Mouse (Mus musculus): Measurements from ENCODE around the gene Tgfbr3. TPM values are rescaled to one million over a fixed set of nuclear protein-coding genes. Genes with fewer than 3 reads are reported as not detected.

Gene Tgfbr3
- polyA plus RNA-seq, 1 experiment from 2014 or later: 14.9 TPM

DNA sequence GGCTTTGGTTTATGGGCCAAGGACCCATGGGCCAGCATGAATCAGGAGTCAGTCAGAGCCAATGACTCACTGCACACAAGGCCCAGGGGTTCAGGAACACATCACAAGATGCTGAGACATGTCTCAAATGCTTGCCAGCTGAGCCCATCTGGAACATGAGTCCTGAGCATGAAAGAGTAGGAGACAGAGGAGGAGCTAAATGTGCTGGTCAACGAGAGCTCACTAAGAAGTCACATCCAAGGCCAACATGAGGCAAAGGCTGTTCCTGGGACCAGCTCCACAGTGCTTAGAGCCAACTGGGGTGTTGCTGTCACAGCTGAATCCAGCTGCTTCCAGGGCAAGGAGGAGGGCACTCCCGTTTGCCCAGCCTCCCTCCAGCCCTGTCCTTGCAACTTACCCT lies 202.1 kb downstream of the Tgfbr3 start:
- no peaks in the 10 kb centered on the region for H3K9me3 ChIP-seq (ENCODE audit: control insufficient read depth, low read length)
- H3K9ac ChIP-seq (ENCODE audit: low read depth, low read length): no peak overlapping the region
- peaks cover 17% of the 10 kb centered on the region for H3K4me1 ChIP-seq (ENCODE audit: control insufficient read depth, insufficient read depth, low read length)
- H3K27ac ChIP-seq (ENCODE audit: low read length): peak overlapping the region; percentile 83
- no peaks in the 10 kb centered on the region for H3K27me3 ChIP-seq (replicated peaks; ENCODE audit: control insufficient read depth, insufficient read depth, low read length)
- H3K4me3 ChIP-seq (ENCODE audit: low read length): no peak overlapping the region
- H3K36me3 ChIP-seq (ENCODE audit: control insufficient read depth, insufficient read depth, low read length): no peaks in the 10 kb centered on the region
- peak; percentile 73 for ATAC-seq
- 49% methylated on average over 2 of the region's 2 CpGs for WGBS
- H3K4me2 ChIP-seq (ENCODE audit: low read depth, low read length): no peak overlapping the region

DNA sequence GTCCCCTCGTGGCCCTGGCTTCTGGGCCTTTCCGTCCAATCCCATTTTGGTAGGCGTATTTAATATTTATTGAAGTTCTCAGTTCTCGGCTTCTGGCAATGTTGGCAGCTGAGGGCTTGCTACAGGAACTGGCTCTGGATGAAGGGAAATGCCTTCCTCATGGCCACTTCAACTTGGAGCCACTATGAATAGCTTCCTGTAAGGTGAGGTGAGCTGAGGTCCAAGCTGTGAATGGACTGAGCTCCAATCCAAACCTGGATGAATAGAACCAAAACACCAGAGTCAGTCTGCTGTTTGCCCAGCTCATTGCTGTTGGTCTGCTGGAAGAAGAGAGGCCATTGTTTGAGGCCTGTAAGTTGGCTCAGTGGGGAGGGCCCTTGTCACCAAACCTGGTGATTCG lies 203.3 kb downstream of the Tgfbr3 start:
- H3K27ac ChIP-seq (ENCODE audit: low read length): no peak overlapping the region
- H3K4me2 ChIP-seq (ENCODE audit: low read depth, low read length): no peak overlapping the region
- 81% methylated on average over 5 of the region's 5 CpGs for WGBS

DNA sequence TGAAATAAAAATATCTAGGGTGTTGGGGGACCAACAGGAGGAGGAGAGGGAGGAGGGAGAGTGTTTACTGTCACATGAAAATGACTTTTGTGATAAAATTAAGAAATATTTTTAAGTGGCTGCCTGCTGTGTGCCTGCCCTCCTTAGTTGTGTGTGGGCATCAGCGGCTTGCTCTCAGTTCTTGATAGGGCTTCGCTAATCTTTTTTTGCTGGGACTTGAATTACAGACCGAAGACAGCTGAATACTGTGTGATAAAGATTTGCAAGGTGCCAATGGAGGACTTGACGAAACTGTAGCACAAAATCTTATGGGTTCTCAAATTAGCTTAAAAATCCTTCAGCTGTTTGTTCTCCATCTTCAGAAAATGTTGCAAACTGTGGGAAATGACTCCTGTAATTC lies 205.0 kb downstream of the Tgfbr3 start:
- Histone ChIP-seq H3K4me2 (ENCODE audit: low read depth, low read length) (no peak overlapping the region), H3K27ac (ENCODE audit: low read length) (no peak overlapping the region), H3K27me3 (replicated peaks; ENCODE audit: control insufficient read depth, insufficient read depth, low read length) (no peaks in the 10 kb centered on the region), H3K36me3 (ENCODE audit: control insufficient read depth, insufficient read depth, low read length) (no peaks in the 10 kb centered on the region), H3K4me1 (ENCODE audit: control insufficient read depth, insufficient read depth, low read length) (peaks cover 26% of the 10 kb centered on the region), H3K9me3 (ENCODE audit: control insufficient read depth, low read length) (no peaks in the 10 kb centered on the region), H3K4me3 (ENCODE audit: low read length) (no peak overlapping the region), H3K9ac (ENCODE audit: low read depth, low read length) (no peak overlapping the region)
- no peak for ATAC-seq
- 96% methylated on average over 4 of the region's 4 CpGs for WGBS

More for the DNA sequence above, 203.3 kb downstream of the Tgfbr3 start:
- H3K9ac ChIP-seq (ENCODE audit: low read depth, low read length): no peak overlapping the region
- ATAC-seq: no peak
- no peaks in the 10 kb centered on the region for H3K9me3 ChIP-seq (ENCODE audit: control insufficient read depth, low read length)
- no peaks in the 10 kb centered on the region for H3K36me3 ChIP-seq (ENCODE audit: control insufficient read depth, insufficient read depth, low read length)
- H3K4me3 ChIP-seq (ENCODE audit: low read length): no peak overlapping the region
- H3K4me1 ChIP-seq (ENCODE audit: control insufficient read depth, insufficient read depth, low read length): peaks cover 17% of the 10 kb centered on the region
- no peaks in the 10 kb centered on the region for H3K27me3 ChIP-seq (replicated peaks; ENCODE audit: control insufficient read depth, insufficient read depth, low read length)

DNA sequence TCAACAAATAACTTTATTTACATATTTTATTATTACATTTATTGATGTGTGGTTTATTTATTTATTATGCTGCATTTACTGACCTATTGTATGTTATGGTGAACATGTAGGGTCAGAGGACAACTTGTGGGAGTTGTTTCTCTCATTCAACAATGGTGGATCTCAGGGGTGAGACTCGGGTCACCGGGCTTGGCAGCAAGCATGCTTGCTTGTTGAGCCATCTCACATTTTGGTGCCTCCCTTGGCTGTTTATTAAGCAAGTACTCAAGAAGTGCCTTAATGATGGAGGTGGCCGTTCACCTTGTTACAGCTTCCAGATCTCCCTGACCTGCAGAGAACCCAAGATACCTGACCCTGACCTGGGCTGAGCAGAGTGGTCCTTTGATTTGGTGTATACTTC lies 207.4 kb downstream of the Tgfbr3 start:
- Histone ChIP-seq H3K4me3 (ENCODE audit: low read length) (no peak overlapping the region), H3K27me3 (replicated peaks; ENCODE audit: control insufficient read depth, insufficient read depth, low read length) (no peaks in the 10 kb centered on the region), H3K36me3 (ENCODE audit: control insufficient read depth, insufficient read depth, low read length) (no peaks in the 10 kb centered on the region), H3K9me3 (ENCODE audit: control insufficient read depth, low read length) (no peaks in the 10 kb centered on the region), H3K4me1 (ENCODE audit: control insufficient read depth, insufficient read depth, low read length) (peaks cover 20% of the 10 kb centered on the region), H3K9ac (ENCODE audit: low read depth, low read length) (no peak overlapping the region), H3K27ac (ENCODE audit: low read length) (no peak overlapping the region), H3K4me2 (ENCODE audit: low read depth, low read length) (no peak overlapping the region)
- no peak for ATAC-seq
- 72% methylated on average over 3 of the region's 3 CpGs for WGBS

DNA sequence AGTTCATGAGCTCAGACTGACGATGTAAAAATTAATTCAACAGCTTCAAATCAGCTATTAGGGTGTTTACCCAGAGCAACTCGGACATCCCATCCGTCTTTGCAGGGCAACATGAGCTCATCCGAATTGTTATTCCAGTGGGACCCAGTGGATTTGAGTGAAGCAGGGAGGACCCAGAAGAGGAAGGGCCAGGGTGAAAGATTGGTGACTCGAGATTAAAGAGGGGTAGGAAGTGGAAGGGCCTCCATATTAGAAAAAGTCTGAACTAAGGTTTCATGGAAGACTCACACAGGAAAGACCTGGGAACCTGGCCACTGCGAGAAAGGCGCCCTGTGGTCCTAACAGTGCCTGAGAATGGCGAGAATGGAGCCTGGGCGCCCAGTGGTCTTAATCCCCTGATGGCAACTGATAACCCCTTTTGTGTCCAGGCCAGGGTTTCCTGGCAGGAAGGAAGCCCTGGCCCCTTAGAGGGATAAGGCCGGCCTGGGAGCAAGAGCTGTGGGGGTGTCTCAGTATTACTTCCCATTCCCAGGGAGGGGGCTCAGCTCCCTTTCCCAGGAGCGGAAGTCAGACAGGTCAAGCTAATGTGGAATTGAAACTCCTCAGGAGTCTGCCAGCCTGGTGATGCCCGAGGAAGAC lies 208.3 kb downstream of the Tgfbr3 start:
- ATAC-seq: no peak
- Histone ChIP-seq H3K36me3 (ENCODE audit: control insufficient read depth, insufficient read depth, low read length) (no peaks in the 10 kb centered on the region), H3K4me2 (ENCODE audit: low read depth, low read length) (no peak overlapping the region), H3K4me3 (ENCODE audit: low read length) (no peak overlapping the region), H3K4me1 (ENCODE audit: control insufficient read depth, insufficient read depth, low read length) (peaks cover 19% of the 10 kb centered on the region), H3K9me3 (ENCODE audit: control insufficient read depth, low read length) (no peaks in the 10 kb centered on the region), H3K27me3 (replicated peaks; ENCODE audit: control insufficient read depth, insufficient read depth, low read length) (no peaks in the 10 kb centered on the region), H3K27ac (ENCODE audit: low read length) (no peak overlapping the region), H3K9ac (ENCODE audit: low read depth, low read length) (no peak overlapping the region)
- WGBS: 72% methylated on average over 12 of the region's 12 CpGs

DNA sequence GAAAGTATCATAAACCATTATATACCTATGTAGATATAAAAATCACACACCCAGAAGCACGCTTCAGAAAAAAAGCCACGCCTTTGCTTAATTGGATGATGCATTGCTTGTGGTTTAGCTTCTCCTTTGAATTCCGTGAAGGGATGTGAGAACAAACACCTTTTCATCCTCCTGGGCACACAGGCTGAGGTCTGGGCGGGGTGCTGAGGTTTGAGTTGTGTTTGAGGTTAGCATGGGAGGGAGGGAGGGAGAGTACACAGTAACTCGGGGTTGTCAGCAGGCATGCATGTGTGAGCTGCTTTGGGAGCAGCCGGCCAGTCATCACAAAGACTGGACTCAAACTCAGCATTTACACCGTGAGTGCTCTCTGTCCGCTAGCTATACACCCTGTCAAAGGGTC lies 209.5 kb downstream of the Tgfbr3 start:
- Histone ChIP-seq H3K4me2 (ENCODE audit: low read depth, low read length) (no peak overlapping the region), H3K27me3 (replicated peaks; ENCODE audit: control insufficient read depth, insufficient read depth, low read length) (no peaks in the 10 kb centered on the region), H3K4me1 (ENCODE audit: control insufficient read depth, insufficient read depth, low read length) (peaks cover 27% of the 10 kb centered on the region), H3K27ac (ENCODE audit: low read length) (0 out of 2 replicates have a peak overlapping the region, but pooled peaks have one; percentile 29), H3K4me3 (ENCODE audit: low read length) (no peak overlapping the region), H3K36me3 (ENCODE audit: control insufficient read depth, insufficient read depth, low read length) (no peaks in the 10 kb centered on the region), H3K9me3 (ENCODE audit: control insufficient read depth, low read length) (no peaks in the 10 kb centered on the region), H3K9ac (ENCODE audit: low read depth, low read length) (no peak overlapping the region)
- no peak for ATAC-seq
- 40% methylated on average over 8 of the region's 8 CpGs for WGBS

DNA sequence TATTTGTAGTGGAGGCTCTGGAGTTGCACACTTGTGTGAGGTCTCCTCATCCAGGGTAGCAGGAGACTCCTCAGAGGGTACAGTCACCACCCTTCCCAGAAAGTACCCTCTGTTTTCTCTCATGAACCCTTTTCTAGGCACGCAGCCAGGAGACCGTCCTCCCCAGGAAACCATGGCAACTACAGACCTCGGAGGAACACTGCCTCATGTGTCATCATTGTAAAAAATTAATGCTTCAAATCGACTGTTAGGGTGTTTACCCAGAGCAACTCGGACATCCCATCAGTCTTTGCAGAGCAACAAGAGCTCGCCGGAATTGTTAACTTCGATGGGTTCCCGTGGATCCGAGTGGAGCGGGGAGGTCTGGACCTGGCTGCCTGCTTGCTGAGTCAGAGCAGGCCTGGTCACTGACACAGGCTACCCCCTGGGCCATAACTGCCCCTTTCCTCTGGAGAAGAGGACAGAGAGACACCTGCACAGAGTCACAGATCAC lies 210.2 kb downstream of the Tgfbr3 start:
- H3K27me3 ChIP-seq (replicated peaks; ENCODE audit: control insufficient read depth, insufficient read depth, low read length): no peaks in the 10 kb centered on the region
- no peak overlapping the region for H3K4me3 ChIP-seq (ENCODE audit: low read length)
- peak; percentile 21; the same call in 1 of the 2 replicates for ATAC-seq
- no peaks in the 10 kb centered on the region for H3K36me3 ChIP-seq (ENCODE audit: control insufficient read depth, insufficient read depth, low read length)
- no peak overlapping the region for H3K4me2 ChIP-seq (ENCODE audit: low read depth, low read length)
- H3K4me1 ChIP-seq (ENCODE audit: control insufficient read depth, insufficient read depth, low read length): peaks cover 27% of the 10 kb centered on the region
- H3K9ac ChIP-seq (ENCODE audit: low read depth, low read length): no peak overlapping the region
- WGBS: 10% methylated on average over 11 of the region's 11 CpGs
- H3K9me3 ChIP-seq (ENCODE audit: control insufficient read depth, low read length): no peaks in the 10 kb centered on the region
- peak overlapping the region; percentile 29 for H3K27ac ChIP-seq (ENCODE audit: low read length)

DNA sequence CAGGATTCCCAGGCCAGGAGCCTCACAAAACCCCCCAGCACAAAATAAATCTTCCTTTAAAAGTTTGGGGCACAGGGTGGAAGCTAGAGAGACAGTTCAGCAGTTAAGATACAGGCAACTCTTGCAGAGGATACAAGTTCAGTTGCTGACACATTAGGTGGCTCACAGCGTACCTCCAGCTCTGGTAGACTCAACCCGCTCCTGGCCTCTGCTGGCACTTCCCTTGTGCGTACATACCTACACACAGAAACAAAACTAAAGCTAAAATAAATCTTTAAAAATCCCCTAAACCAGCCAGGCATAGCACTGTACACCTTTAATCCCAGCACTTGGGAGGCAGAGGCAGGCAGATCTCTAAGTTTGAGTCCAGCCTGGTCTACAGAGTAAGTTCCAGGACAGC lies 211.1 kb downstream of the Tgfbr3 start:
- H3K4me2 ChIP-seq (ENCODE audit: low read depth, low read length): no peak overlapping the region
- no peak overlapping the region for H3K9ac ChIP-seq (ENCODE audit: low read depth, low read length)
- no peaks in the 10 kb centered on the region for H3K36me3 ChIP-seq (ENCODE audit: control insufficient read depth, insufficient read depth, low read length)
- peaks cover 27% of the 10 kb centered on the region for H3K4me1 ChIP-seq (ENCODE audit: control insufficient read depth, insufficient read depth, low read length)
- no peaks in the 10 kb centered on the region for H3K9me3 ChIP-seq (ENCODE audit: control insufficient read depth, low read length)
- no peak overlapping the region for H3K4me3 ChIP-seq (ENCODE audit: low read length)
- WGBS: 95% methylated on average over 3 of the region's 3 CpGs
- no peak overlapping the region for H3K27ac ChIP-seq (ENCODE audit: low read length)
- ATAC-seq: no peak
- no peaks in the 10 kb centered on the region for H3K27me3 ChIP-seq (replicated peaks; ENCODE audit: control insufficient read depth, insufficient read depth, low read length)

DNA sequence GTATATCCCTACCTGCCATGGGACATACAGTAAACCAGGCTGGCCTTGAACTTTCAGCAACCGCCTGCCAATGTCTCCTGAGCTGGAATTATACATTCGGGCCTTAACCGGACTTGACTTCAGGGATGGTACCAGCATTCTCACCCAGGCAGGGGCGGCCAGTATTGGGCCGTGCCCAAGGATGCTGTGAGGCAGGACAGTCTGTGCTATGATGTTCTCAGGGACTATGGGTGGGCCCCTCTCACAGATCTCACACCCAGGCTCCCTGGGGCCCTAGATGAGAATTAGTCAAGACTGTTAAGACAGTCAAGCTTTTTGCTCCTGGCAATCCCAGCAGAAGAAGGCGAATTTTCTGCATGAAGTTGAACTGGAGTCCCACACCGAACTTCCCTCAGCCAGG lies 211.5 kb downstream of the Tgfbr3 start:
- H3K27me3 ChIP-seq (replicated peaks; ENCODE audit: control insufficient read depth, insufficient read depth, low read length): no peaks in the 10 kb centered on the region
- WGBS: 92% methylated on average over 7 of the region's 7 CpGs
- ATAC-seq: no peak
- peaks cover 27% of the 10 kb centered on the region for H3K4me1 ChIP-seq (ENCODE audit: control insufficient read depth, insufficient read depth, low read length)
- no peak overlapping the region for H3K4me3 ChIP-seq (ENCODE audit: low read length)
- H3K36me3 ChIP-seq (ENCODE audit: control insufficient read depth, insufficient read depth, low read length): no peaks in the 10 kb centered on the region
- no peak overlapping the region for H3K4me2 ChIP-seq (ENCODE audit: low read depth, low read length)
- no peaks in the 10 kb centered on the region for H3K9me3 ChIP-seq (ENCODE audit: control insufficient read depth, low read length)
- H3K9ac ChIP-seq (ENCODE audit: low read depth, low read length): no peak overlapping the region
- no peak overlapping the region for H3K27ac ChIP-seq (ENCODE audit: low read length)
